Mouse (Mus musculus): ENCODE results near the gene Slc35f1. TPM values are rescaled to one million over a fixed set of nuclear protein-coding genes. Genes with fewer than 3 reads are reported as not detected.

The Slc35f1 gene
- total and polyA plus RNA-seq, 3 experiments = 0.07 to 0.11 TPM; not detected in 1

DNA sequence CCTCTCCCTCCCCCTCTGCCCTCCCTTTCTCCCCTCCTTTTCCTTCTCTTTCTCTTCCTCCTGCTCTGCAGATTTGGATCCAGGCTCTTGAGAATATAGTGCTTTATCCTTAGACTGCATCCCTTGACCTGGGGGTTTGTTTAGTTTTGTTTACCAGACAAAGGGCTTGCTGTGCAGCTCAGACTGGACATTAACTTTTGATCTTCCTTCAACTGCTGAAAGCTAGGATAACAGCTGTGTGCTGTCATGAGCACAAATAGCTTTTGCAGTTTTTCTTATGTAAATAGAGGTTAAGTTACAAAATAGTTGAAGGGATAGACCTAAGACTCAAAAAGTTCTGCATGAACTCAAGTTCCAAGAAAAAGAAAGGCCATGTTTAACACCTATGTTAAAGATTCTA is 184.4 kb downstream of the Slc35f1 start:
- H3K4me2 ChIP-seq (ENCODE audit: insufficient read depth, low read depth, poor library complexity, severe bottlenecking) = no peak overlapping the region
- no peak overlapping the region for H3K27ac ChIP-seq (ENCODE audit: insufficient read depth, low read depth)
- in situ Hi-C loops (cut with MboI; ENCODE audit: low pct_ligation_motif_present, low pct_unique_long_range_greater_than_20kb, low sequenced_read_pairs) (no loop called here), dilution Hi-C loops (cut with MboI; ENCODE audit: extremely low pct_ligation_motif_present, extremely low pct_unique_long_range_greater_than_20kb, low sequenced_read_pairs) (no loop called here)
- H3K9me3 ChIP-seq (replicated peaks; ENCODE audit: low read length) = no peaks in the 10 kb centered on the region
- no peaks in the 10 kb centered on the region for H3K79me2 ChIP-seq (replicated peaks; ENCODE audit: control insufficient read depth, extremely low read depth, insufficient read depth, poor library complexity, severe bottlenecking)
- peaks cover 5 to 9% of the 10 kb centered on the region in 2 experiments; a peak in 3 of 4 replicates for H3K4me1 ChIP-seq (ENCODE audit: control insufficient read depth in 1 of 2, insufficient read depth in 2 of 2)
- no peaks in the 10 kb centered on the region for H3K36me3 ChIP-seq (replicated peaks in 1 of 2; ENCODE audit: control insufficient read depth in 1 of 2, insufficient read depth in 1 of 2, low read length in 1 of 2)
- H3K27me3 ChIP-seq (replicated peaks) = no peaks in the 10 kb centered on the region
- no peak overlapping the region for H3K4me3 ChIP-seq (replicated peaks in 1 of 3; ENCODE audit: low read depth in 2 of 3, low read length in 2 of 3, poor library complexity in 1 of 3)
- no peak for TF ChIP-seq MXI1 (IDR thresholded peaks at IDR 0.05; ENCODE audit: low read depth, low read length)
- TF ChIP-seq BHLHE40 (IDR thresholded peaks at IDR 0.05; ENCODE audit: low read depth, low read length) = no peak
- TF ChIP-seq ZMIZ1 (IDR thresholded peaks at IDR 0.05; ENCODE audit: low read depth, low read length) = no peak
- no peak for TF ChIP-seq USF2 (conservative IDR thresholded peaks at IDR 0.05; ENCODE audit: low read depth, low read length)
- TF ChIP-seq JUND (conservative IDR thresholded peaks at IDR 0.05; ENCODE audit: low read depth, low read length) = no peak
- no peak for TF ChIP-seq EP300 (IDR thresholded peaks at IDR 0.05; ENCODE audit: low read length)
- TF ChIP-seq ZKSCAN1 (IDR thresholded peaks at IDR 0.05; ENCODE audit: borderline replicate concordance, low read depth, low read length) = no peak
- no peak for TF ChIP-seq SMC3 (IDR thresholded peaks at IDR 0.05; ENCODE audit: low read depth, low read length)
- TF ChIP-seq ELF1 (IDR thresholded peaks at IDR 0.05; ENCODE audit: low read depth, low read length) = no peak
- TF ChIP-seq POLR2A (IDR thresholded peaks at IDR 0.05; ENCODE audit: low read depth, low read length) = no peak
- H3K9ac ChIP-seq (ENCODE audit: insufficient read depth, low read depth) = no peak overlapping the region
- DNase-seq (ENCODE audit: extremely low read depth) = no peak

DNA sequence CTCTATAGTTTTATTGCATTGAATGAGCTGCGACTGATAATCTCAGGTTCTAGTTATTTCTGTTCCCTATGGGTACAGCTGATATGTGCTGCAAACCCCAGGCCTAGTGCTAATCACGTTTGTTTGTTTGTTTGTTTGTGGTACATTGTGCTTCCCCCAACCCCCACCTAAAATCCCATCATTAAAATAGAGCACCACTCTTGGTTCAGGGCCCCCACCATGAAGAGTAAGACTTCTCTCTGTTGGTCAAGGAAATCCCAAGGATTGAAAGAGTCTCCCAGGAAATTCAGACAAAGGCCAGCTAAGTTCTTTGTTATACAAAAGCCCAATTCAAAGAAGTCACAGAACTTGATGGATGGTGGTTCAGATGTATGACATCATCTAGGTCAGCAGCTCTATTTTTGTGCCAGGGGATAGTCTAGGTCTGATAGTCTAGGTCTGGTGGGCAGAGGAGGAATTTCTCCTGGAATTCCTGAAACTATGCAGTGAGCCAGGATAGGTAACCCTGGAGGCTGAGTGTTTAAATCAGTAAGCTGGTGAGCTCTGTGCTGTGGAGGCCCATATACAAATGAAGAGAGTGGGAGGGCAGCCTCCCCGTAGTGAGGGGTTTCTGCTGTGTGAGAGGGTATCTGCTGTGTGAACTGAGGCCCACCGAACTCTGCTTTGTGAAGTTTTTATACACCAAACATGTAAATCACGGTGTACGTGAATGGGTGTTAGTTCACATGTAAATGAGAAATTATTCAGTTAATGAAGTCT is 187.1 kb downstream of the Slc35f1 start:
- no peak overlapping the region for H3K9ac ChIP-seq (ENCODE audit: insufficient read depth, low read depth)
- no peaks in the 10 kb centered on the region for H3K36me3 ChIP-seq (replicated peaks in 1 of 2; ENCODE audit: control insufficient read depth in 1 of 2, insufficient read depth in 1 of 2, low read length in 1 of 2)
- peaks cover 0 to 5% of the 10 kb centered on the region in 2 experiments; a peak in 1 of 4 replicates for H3K4me1 ChIP-seq (ENCODE audit: control insufficient read depth in 1 of 2, insufficient read depth in 2 of 2)
- no peak overlapping the region for H3K27ac ChIP-seq (ENCODE audit: insufficient read depth, low read depth)
- no peak overlapping the region for H3K4me3 ChIP-seq (replicated peaks in 1 of 3; ENCODE audit: low read depth in 2 of 3, low read length in 2 of 3, poor library complexity in 1 of 3)
- no peak overlapping the region for H3K4me2 ChIP-seq (ENCODE audit: insufficient read depth, low read depth, poor library complexity, severe bottlenecking)
- in situ Hi-C loops (cut with MboI; ENCODE audit: low pct_ligation_motif_present, low pct_unique_long_range_greater_than_20kb, low sequenced_read_pairs) = no loop called here
- no peak for DNase-seq (ENCODE audit: extremely low read depth)
- H3K9me3 ChIP-seq (replicated peaks; ENCODE audit: low read length) = no peaks in the 10 kb centered on the region
- no peak for TF ChIP-seq ZNF384 (IDR thresholded peaks at IDR 0.05; ENCODE audit: low read depth, low read length)
- TF ChIP-seq SMC3 (IDR thresholded peaks at IDR 0.05; ENCODE audit: low read depth, low read length) = no peak
- TF ChIP-seq MYC (IDR thresholded peaks at IDR 0.05; ENCODE audit: low read depth, low read length) = no peak
- TF ChIP-seq MAFK (IDR thresholded peaks at IDR 0.05; ENCODE audit: insufficient replicate concordance, low read length) = no peak
- TF ChIP-seq IRF4 (IDR thresholded peaks at IDR 0.05; ENCODE audit: low read depth, low read length) = no peak
- no peak for TF ChIP-seq MAZ (IDR thresholded peaks at IDR 0.05; ENCODE audit: low read depth, low read length)
- TF ChIP-seq NRF1 (IDR thresholded peaks at IDR 0.05; ENCODE audit: low read depth, low read length) = no peak
- TF ChIP-seq SIN3A (IDR thresholded peaks at IDR 0.05; ENCODE audit: low read length) = no peak
- no peak for TF ChIP-seq EP300 (IDR thresholded peaks at IDR 0.05; ENCODE audit: low read length)
- no peak for TF ChIP-seq MXI1 (IDR thresholded peaks at IDR 0.05; ENCODE audit: low read depth, low read length)
- TF ChIP-seq NELFE (IDR thresholded peaks at IDR 0.05; ENCODE audit: low read depth, low read length) = no peak
- no peak for TF ChIP-seq ZMIZ1 (IDR thresholded peaks at IDR 0.05; ENCODE audit: low read depth, low read length)
- TF ChIP-seq GABPA (IDR thresholded peaks at IDR 0.05; ENCODE audit: insufficient replicate concordance, low read depth, low read length) = no peak
- no peak for TF ChIP-seq E2F4 (IDR thresholded peaks at IDR 0.05; ENCODE audit: insufficient replicate concordance, low read depth, low read length)
- no peak for TF ChIP-seq POLR2A (IDR thresholded peaks at IDR 0.05; ENCODE audit: low read depth, low read length)
- no peak for TF ChIP-seq PAX5 (IDR thresholded peaks at IDR 0.05; ENCODE audit: low read length)
- no peak for TF ChIP-seq HCFC1 (IDR thresholded peaks at IDR 0.05; ENCODE audit: low read depth, low read length)
- no peak for TF ChIP-seq ETS1 (conservative IDR thresholded peaks at IDR 0.05; ENCODE audit: low read depth, low read length)
- H3K79me2 ChIP-seq (replicated peaks; ENCODE audit: control insufficient read depth, extremely low read depth, insufficient read depth, poor library complexity, severe bottlenecking) = no peaks in the 10 kb centered on the region
- H3K27me3 ChIP-seq (replicated peaks) = no peaks in the 10 kb centered on the region
- dilution Hi-C loops (cut with MboI; ENCODE audit: extremely low pct_ligation_motif_present, extremely low pct_unique_long_range_greater_than_20kb, low sequenced_read_pairs) = no loop called here

Measured in CH12.LX (cell line).